Mouse (Mus musculus): Measurements from ENCODE around the gene Fhl2.
"Not testable (repeated sequence)": the region's sequence is repeated elsewhere in the genome, so short reads cannot be mapped to it uniquely, and the experiment has no call there.

The Fhl2 gene

DNA sequence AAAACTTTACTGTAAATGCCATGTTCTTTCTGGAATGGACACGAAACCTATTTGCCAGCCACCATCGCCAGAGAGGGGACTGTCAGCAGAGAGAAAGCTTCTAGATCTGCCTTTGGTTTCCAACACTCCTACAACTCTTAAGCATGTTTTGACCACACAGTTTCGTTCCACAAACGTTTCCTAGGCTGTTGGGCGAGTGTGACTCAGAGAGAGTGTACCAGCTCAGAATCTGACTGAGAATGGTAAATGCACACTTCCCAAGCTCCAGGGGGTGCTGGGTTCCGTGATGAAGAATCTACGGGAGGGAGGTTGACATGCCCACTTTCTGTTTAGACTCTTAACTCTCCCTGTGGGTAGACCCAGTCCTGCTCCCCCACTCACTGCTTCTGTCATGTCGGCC, 5.7 kb downstream of the Fhl2 start:
- no peak for DNase-seq

DNA sequence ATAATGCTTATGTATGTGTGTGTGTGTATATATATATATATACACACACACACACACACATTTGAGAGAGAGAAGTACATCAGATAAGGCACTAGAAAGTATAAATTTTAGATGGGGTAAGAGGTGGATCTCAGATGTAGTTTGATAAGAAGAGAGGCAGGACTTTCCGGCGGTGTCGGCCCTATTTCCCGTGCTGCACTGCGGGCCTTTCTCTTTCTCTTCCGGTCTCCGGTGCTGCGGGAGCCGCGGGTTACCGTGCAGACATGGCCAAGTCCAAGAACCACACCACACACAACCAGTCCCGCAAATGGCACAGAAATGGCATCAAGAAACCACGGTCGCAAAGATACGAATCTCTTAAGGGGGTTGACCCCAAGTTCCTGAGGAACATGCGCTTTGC, 7.9 kb downstream of the Fhl2 start:
- DNase-seq: not testable (repeated sequence)

DNA sequence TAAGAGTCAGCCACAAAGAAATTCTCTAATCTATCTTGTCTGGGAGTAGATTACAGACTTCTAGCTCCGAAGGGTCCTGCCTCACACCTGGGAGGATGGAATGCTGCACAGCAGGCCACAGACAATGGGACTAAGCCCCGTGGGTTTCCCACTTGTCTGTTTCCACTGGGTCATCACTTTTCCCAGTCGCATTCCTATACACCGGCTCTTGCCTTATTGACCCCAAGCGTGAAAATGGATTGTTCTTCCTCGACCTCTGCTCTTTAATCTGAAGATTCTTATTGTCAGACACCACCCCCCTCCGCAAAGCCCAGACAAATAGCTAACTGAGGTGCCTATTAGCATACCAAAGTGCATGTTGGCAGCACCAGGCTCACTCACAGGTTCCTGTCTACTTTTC, 10.4 kb downstream of the Fhl2 start:
- DNase-seq: no peak

DNA sequence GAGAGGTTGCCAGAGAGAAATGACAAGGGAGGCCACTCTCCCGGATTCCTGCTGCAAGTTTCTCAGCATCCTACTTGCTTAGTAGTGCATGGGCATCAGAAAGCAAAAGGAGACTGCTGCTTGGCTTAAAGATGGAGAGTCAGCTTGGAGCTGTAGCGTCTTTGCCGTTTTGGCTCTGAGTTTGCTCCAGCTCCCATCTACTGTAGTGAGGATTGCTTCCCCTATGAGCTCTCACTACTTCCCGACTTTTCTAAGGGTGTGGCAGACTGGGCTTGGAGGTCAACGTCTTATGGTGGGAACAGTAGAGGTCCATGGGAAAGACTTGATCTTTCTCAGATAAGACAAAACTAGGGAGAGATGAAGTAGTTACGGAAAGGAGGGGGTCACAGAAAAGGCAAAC, 15.9 kb downstream of the Fhl2 start:
- no peak for DNase-seq

DNA sequence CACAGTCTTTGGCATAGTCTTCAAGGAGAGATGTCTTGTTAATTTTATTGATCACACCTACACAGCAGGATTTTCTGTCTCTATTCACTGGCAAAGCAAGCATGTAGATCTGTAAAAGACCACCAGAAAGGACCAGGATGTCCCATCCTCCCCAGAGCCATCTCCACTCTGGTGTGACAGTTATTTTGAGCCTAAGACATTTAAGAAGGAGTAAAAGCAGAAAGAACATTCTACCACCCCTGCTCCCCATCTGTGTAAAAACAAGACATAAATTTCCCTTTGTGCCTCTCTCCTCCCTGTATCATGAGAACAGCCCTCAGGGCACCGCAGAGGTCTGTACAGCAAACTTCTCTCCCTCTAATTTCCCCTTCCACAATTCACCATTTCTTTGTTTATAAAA, 18.0 kb downstream of the Fhl2 start:
- DNase-seq: no peak

DNA sequence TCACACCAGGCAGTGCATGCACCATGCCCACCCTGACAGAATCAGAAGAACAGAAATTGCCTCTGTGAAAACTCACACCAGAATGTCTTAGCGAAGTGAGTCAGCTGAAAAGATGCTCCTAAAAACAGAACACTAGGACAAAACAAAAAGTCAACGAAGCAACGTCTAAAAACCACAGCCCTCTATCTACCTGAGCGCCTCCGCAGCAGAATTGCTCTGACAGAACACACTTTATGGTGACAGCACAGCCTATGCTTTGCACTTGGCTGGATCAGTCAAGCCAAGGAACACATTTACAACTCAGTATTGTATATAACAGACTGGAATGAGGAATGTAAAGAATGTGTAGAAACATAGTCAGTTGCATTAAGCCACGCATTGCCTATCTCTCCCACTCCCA, 18.4 kb downstream of the Fhl2 start:
- DNase-seq: no peak

DNA sequence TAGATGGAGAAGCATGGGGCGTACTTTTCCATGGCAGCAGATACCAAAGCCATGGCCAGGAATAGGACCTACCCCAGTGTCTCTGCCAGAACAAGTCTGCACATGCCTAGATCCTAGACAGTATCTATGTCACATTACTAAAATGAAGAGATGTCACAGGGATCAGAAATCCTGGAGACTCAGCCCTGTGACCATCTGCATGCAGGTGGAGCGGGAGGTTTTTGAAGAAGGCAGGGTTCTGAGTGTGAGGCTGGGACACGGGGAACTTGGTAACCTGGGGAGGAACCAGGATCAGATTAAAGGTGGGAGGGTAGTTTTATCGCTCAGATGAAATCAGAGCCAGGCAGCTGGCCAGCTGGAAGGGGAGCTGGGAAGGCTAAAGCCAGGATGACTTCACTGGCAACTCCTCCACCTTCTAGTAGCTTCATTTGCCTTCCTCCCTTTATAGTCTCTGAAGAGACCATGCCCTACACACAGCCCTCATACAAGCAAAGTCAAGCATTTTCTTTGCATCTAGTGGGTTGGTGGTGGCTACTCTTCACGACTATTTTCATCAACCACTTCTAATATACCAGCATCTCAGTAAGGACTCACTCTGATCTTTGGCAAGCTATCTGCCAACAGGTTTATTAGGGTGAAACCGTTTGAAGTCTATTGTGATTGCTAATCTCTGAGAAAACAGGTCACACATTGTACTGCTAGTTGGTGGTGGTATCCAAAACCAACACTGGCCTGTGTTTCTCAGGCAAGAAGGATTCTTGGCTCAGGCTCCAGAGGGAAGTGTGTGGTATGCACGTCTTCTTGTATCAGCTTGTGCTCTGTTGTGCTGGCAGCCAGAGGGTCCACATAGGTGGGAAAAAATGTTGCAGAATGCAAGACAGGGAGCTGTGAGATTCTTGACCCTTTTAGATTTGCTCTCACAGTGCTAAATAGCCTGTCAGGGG, 23.2 kb downstream of the Fhl2 start:
- no peak for DNase-seq

DNA sequence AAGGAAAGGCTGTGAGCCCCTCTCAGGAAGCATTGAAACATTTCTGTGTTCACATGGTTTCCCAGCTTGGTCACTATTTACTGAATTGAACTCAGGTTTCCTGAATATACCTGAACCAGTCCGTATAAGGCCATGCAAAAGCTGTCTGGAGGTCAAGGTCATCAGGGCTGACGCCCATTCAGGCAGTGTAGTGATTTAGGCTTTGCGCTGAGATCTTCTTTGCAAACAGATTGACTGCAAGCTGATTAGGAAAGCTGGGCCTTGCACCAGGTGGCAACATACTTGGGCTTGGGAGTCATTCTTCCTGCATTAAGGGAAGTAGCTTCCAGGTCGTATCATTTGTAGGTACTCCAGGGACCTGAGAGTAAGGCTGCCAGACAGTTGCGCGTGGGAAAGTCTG, 25.0 kb downstream of the Fhl2 start:
- no peak for DNase-seq

DNA sequence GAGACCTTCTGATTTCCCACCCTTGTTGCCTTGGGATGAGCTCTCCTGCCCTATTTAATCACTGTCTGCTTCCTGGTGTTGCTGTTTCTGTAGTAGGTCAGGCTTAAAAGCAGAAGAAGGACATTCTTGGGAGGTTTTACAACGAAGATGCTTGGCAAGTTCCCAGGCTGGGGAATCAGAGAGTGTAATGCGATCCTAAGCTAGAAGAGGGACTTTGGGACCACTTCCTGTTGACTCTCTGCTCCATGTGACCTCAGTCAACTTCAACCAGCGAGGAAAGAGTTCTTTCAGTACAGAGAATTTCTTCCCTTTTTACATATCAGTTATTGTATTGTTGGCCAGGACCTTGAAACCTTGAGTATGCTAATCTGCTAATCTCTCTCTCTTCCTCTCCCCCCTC, 25.7 kb downstream of the Fhl2 start:
- DNase-seq: no peak

DNA sequence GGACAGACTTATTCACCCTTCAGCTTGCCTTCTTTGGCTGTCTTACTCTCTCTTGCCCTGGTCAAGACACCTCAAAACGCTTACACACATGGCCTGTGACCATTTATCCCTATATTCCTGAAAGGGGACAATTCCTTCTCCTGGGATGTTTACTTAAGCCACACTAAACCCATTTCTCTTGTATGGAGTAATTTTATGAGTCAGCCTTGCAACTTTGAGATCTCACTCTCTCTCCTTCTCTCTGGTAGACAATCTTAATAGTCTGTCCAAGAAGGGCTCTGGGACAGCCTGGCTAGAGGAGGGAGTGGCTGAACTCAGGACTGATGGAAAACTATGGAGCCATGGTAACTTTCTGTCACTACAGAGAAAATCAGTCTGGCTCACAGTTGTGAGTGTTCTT, 27.1 kb downstream of the Fhl2 start:
- no peak for DNase-seq

DNA sequence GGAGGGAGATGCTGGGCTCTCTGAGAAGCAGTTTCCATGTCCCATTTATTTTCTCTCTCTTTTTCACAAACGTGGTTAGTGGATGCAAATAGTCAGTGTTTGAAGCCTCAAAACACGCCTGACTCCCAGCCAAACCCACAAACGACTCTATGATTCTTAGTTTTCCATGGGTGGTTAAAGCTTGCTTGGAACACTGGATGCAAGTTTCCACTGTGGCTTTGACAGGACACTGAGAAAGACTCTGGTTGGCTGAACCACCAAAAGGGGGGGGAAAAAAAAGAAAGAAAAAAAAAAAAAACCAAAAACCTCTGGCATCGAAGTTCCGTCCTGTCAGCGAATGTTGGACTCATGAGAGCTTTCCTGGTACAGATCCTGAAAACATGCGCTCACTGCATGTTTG, 27.6 kb downstream of the Fhl2 start:
- no peak for DNase-seq

DNA sequence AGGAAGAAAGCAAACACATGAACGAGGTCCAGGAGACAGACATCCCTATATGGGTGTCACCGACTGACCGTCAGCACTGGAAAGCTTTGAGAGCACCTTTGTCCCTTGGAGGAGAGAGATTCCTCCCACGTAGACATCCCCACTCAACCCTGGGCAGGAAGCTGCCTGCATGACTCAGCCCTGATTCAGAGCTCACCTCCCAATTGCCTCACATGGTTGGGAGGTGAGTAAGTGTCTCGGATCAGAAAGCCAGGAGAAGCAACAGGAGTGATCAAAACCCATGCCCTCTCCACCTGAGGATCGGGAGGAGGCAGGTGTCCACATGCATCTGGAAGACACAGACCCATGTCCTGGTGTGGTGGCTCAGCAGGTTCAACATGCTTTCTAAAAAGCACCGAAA, 28.2 kb downstream of the Fhl2 start:
- DNase-seq: no peak

DNA sequence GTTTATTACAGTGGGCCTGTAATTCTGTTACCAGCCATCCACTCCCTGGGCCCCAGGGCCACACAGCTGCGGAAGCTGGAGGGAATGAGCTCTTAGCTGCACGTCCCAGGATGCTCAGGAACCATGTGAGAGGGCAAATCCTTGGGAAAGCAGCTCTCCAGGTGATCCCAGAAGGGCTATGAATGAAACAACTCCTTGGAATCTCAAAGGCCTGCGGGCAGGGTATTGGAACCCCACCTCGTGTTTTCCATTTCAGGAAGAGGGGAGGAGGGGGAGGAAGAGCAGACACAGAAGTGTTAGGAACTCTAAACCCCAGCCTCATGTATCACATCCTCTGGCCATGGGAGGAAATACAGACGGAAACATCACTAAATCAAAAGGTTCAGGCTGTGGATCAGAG, 28.8 kb downstream of the Fhl2 start:
- no peak for DNase-seq

DNA sequence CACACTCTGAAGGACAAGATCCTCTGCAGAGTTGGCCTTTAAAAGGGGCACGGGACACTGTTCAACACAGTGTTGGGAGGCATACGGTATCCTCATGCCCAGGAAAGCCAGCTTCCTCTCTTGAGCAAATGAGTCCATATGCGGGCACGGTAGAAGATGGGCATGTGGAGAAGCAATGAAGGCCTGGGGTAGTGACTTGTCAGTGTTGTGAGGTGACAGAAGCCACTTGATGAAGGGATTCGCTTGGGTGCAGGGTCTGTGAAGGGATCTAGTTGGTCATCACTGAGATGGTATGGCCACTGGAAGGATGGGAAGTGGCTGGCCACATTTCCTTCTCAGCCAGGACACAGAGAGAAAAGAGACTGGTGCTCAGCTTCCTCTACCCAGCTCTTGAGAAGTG, 32.2 kb downstream of the Fhl2 start:
- no peak for DNase-seq

DNA sequence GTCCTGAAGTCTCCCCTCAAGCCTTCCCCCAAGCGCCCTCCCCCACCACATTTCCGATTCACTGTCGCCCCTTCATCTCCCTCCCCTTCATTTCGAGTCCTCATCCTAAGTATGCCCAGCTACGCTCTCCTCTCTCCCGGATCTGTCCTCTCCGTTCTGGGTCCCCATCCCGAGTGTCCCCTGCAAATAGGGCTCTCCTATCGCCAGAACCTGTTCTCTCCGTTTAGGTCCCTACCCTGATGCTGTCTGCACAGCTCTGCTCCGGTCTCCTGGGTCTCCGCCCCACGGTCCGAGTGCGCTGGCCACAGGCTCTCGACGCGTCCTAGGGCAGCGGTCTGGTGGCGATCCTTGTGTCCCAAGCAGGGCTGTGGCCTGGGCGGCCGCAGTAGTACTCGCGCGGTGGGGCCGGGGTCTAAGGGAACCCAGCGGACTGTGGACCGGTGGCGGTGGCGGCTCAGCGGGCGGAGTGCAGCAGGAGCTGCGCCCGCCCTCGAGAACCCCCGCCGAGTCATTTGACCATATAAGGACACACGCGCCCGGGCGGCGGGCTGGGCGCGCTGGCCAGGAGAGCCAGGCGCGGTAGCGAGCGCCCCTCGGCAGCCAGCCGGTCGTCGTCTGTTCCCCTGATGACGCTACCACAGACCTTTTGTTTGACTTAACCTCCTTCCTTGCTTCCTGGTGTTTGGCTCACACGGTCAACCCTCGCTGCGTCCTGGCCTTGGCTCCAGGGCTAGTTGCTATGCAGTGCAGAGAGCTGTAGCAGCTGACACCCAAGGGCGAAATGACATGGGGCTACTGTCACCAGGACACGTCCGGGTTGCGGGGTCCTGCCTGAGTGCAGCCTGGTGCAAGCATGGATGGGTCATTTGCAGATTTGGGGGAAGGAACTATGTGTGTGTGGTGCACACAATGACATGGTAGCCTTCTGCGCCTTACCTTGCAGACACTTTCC, 33.0 kb downstream of the Fhl2 start:
- peak; percentile 63 to 64 for DNase-seq

DNA sequence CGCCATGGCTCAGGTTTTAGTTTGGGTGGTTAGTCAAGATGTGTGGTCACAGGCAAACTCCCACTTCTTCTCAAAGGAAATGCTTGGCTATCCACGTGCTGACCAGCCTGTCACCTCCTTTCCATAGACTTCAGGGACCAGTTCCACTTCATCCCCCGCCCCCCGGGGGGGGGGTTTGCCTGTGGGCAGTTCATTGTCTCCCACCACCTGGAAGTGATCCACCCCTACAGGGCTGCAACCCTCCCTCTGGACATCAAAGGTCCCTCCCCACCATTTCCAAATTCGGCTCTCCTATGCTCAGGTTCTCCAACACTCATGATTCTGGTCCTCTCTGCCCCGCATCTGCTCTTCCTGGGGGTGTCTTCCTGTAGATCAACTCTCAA, 33.7 kb downstream of the Fhl2 start:
- DNase-seq: no peak

DNA sequence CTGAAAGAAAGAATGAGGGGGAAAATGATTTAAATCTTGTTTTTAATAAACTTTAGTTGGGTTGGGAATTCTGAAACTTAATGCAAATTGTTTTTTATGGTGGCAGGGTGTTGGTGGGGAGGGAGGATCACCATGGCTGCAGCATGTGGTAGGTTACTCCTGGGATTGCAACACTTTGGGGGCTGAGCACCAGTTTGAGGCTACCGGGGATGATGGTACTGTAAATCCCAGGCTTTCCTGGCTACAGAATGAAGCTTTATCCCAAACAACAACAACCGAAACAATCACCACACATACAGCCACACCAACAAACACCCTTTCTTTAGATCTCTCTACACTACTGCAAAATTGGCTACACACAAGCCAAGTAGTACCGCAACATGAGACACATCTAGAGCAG, 34.4 kb downstream of the Fhl2 start:
- no peak for DNase-seq

DNA sequence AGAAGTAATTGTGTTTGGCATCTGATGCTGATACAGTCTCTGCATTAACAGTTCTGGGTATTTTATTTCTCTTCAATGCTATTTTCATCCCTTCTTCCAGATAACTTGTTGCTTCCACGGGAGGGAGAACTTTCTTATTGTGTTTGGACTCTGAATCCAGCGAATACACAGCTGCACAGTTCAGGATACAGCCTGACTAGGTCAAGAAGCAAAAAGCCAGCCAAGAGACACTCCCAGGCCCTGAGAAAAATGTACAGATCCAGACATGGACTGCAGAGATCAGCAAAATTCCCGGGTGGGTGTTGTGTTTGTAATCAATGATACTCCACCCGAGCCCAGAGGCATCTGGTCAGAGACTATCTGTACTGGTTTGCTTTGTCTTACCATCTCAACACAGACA, 37.4 kb downstream of the Fhl2 start:
- DNase-seq: no peak

DNA sequence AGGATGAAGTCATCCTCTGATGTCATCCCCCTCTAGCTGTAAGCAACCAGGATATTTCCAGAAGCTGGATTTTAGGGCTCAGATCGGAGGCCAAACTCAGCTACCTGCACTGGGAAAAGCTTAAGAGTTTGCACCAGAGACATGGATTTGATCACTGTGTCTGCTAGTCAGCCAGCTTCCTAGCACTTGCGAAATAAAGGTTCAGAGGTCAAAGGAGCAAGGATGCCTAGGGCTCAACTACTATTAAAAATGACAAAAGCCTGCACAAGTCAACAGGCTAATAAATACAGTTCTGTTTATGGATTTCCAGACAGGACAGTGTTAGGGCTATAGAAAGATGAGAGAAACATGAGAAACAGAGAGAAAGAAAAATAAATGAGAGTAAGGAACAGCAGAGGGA, 38.9 kb downstream of the Fhl2 start:
- no peak for DNase-seq

DNA sequence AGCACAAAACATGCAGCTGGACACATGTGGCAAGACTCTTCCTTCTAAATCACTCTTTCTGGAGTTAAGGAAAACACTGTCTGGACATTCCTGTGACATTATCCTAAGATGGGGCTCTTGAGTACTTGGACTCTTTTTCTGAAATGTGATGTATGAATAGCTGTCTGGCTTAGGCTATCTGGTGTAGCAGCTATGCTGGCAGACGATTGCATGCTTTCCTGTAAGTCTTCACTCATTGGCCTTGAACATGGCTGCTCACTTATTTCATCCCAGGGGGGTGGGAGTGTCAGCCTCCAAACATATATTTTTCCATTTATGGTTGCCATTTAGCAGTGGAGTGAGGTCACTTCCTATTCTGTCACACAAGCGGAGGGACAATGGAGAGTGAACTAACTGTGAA, 42.3 kb downstream of the Fhl2 start:
- DNase-seq: no peak

DNA sequence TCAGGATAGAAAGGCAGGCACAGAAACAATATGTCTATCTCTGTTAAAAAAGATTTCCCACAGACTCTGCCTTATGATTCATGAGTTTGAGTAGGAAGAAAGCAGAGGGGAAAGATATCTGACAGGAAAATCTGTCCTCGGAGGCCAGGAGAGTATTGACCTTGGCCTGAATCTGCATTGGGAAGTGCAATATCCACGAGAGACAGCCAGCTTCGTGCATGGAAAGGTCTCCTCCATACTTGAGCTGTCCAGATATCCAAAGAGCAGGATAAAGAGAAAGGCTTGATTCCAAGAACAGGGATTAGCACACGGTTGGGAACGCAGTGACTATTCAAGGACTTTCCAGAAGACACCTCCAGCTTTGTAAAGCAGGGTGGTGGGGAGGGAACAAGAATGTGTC, 43.2 kb downstream of the Fhl2 start:
- DNase-seq: no peak

DNA sequence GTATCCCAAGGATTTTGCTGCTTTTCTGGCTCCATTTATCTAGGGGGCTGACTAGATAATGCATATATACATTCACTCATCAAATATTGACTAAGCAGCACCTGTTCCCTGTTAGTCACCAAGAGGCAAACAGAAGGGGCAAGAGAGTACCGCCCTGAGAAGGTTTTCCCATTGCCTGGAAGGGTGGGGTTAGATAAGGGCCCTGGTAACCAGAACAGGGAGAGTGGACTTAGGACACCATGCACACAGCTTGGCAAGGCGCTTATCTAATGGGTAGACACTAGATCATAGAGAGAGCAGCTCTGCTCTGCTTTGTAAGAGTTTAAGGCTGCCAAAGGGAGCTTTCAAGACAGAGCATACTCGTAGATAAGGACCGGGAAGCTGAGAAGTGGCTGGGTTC, 44.2 kb downstream of the Fhl2 start:
- DNase-seq: no peak

DNA sequence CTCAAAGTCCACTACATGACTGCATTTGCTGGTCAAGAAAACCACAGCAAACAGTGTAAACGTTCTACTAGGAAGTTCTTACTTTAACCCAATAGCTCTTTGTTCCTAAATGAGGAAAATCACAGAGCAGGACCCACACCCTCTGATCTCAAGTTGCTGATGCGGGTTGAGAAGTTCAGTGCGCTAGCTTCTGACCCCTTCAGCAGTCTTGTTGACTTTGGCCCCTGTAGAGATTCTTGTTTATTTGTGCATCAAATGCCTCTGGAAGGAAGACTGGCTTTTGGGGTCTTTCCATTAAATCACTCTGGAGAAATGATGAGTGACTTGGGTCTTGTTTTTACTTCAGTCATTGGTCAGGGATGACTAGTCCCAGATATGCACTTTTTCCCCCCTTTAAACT, 46.6 kb downstream of the Fhl2 start:
- no peak for DNase-seq

DNA sequence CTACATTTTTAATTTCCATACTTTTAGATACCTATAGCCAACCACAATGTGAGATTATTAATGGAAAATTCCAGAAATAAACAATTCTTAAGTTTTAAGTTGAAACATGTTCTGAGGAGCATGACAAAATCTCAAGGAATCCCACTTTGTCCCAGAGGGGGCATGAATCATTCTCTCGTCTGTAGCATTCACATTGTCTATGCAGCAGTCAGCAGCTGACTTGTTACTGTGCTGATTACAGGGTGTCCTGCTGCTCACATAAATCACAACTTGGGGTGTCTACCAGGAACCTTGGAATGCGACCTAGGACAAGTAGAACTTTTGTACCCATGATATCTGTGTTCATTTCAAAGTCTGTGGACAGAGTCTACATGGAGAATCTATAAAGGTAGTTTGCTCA, 49.3 kb downstream of the Fhl2 start:
- DNase-seq: no peak
